ENCODE assay signal across 24 mouse cellular contexts in genomic region chr14:100134304-100134703, GRCm38 (mm10).
DNase-seq lines count a peak whose midpoint lies in the region; ATAC-seq lines count a peak whose summit lies in the region.
"Had no signal": no experiment of that assay in that cellular context is flagged by ENCODE, and none has a peak within 500 bp of the region (broad histone marks: within the 10 kb centered on the region; RNA-seq: fewer than 3 reads in every experiment).

No protein-coding gene starts in this region.

- 82% methylated on average over 9 of the region's 9 CpGs for WGBS in midbrain, embryonic 11.5 days
- WGBS in midbrain, embryonic 16.5 days, result 84% methylated on average over 9 of the region's 9 CpGs
- 69% methylated on average over 9 of the region's 9 CpGs for WGBS in liver, embryonic 13.5 days (ENCODE audit: insufficient replicate concordance)

- H3K4me1 ChIP-seq in midbrain, embryonic 11.5 days (ENCODE audit: control insufficient read depth, insufficient read depth, low read length), result no peaks in the 10 kb centered on the region
- 0 out of 2 replicates have a peak, but pooled peaks cover 3% of the 10 kb centered on the region for H3K4me1 ChIP-seq in midbrain, embryonic 16.5 days (ENCODE audit: control insufficient read depth, insufficient read depth, low read length)
- no peaks in the 10 kb centered on the region for H3K4me1 ChIP-seq in liver, embryonic 13.5 days (replicated peaks)
- H3K4me1 ChIP-seq: forebrain, embryonic 13.5 days; heart, embryonic 10.5 days; hindbrain, embryonic 15.5 days; intestine, embryonic 15.5 days; limb, embryonic 13.5 days; lung, embryonic 15.5 days; megakaryocyte, embryonic 14.5 days; midbrain, embryonic 15.5 days had no signal

- H3K36me3 ChIP-seq in midbrain, embryonic 11.5 days (ENCODE audit: control insufficient read depth, insufficient read depth, low read length), result no peaks in the 10 kb centered on the region
- H3K36me3 ChIP-seq in midbrain, embryonic 16.5 days (ENCODE audit: control insufficient read depth, insufficient read depth, low read length), result 0 out of 2 replicates have a peak, but pooled peaks cover 2% of the 10 kb centered on the region
- no peaks in the 10 kb centered on the region for H3K36me3 ChIP-seq in liver, embryonic 13.5 days
- H3K36me3 ChIP-seq: heart, embryonic 10.5 days; hindbrain, embryonic 15.5 days; intestine, embryonic 15.5 days; lung, embryonic 15.5 days; midbrain, embryonic 15.5 days had no signal

- intact Hi-C loops in gastrocnemius, postnatal 14 days (cut with DNase I; ENCODE audit: low total_unique reads), result no loop called here

- no peak overlapping the region for H3K9ac ChIP-seq in midbrain, embryonic 11.5 days (ENCODE audit: low read length)
- no peak overlapping the region for H3K9ac ChIP-seq in midbrain, embryonic 16.5 days (ENCODE audit: low read depth, low read length)
- no peak overlapping the region for H3K9ac ChIP-seq in liver, embryonic 13.5 days
- H3K9ac ChIP-seq: forebrain, embryonic 13.5 days; hindbrain, embryonic 15.5 days; intestine, embryonic 15.5 days; limb, embryonic 13.5 days; lung, embryonic 15.5 days; midbrain, embryonic 15.5 days had no signal

- DNase-seq in midbrain, embryonic 11.5 days (ENCODE audit: low spot score, missing footprints), result no peak
- peak; percentile 13 to 26 for DNase-seq in kidney, postnatal 36 days
- DNase-seq in liver, embryonic 13.5 days, result no peak
- DNase-seq in yolk sac, embryonic 10.5 days (ENCODE audit: low spot score), result peak; percentile 72
- no peak for DNase-seq in gastrocnemius, postnatal 14 days
- no peak for DNase-seq in spleen, postnatal 14 days (ENCODE audit: low spot score in 2 of 2)
- DNase-seq: adrenal gland, adult 8-10 months; cerebellum, adult 11-12 months; cerebellum, postnatal 10 days; lung, postnatal 36 days had no signal

- no peak overlapping the region for H3K4me3 ChIP-seq in midbrain, embryonic 11.5 days (ENCODE audit: low read depth, low read length)
- H3K4me3 ChIP-seq in midbrain, embryonic 16.5 days (ENCODE audit: low read depth, low read length), result no peak overlapping the region
- H3K4me3 ChIP-seq in liver, embryonic 13.5 days (replicated peaks), result no peak overlapping the region
- H3K4me3 ChIP-seq: forebrain, embryonic 13.5 days; heart, embryonic 10.5 days; hindbrain, embryonic 15.5 days; intestine, embryonic 15.5 days; layer of hippocampus, adult 2 months; limb, embryonic 13.5 days; lung, embryonic 15.5 days; megakaryocyte, embryonic 14.5 days; midbrain, embryonic 15.5 days; myocyte had no signal

- no peaks in the 10 kb centered on the region for H3K27me3 ChIP-seq in midbrain, embryonic 11.5 days (ENCODE audit: control insufficient read depth, insufficient read depth, low read length)
- H3K27me3 ChIP-seq in midbrain, embryonic 16.5 days (ENCODE audit: control insufficient read depth, insufficient read depth, low read depth, low read length), result no peaks in the 10 kb centered on the region
- no peaks in the 10 kb centered on the region for H3K27me3 ChIP-seq in liver, embryonic 13.5 days
- H3K27me3 ChIP-seq: forebrain, embryonic 13.5 days; hindbrain, embryonic 15.5 days; intestine, embryonic 15.5 days; limb, embryonic 13.5 days; lung, embryonic 15.5 days; megakaryocyte, embryonic 14.5 days; midbrain, embryonic 15.5 days had no signal

- 0 out of 2 replicates have a peak, but pooled peaks have one; percentile 35 for ATAC-seq in midbrain, embryonic 11.5 days (ENCODE audit: low FRiP score)
- no peak for ATAC-seq in midbrain, embryonic 16.5 days
- peak; percentile 65 for ATAC-seq in liver, embryonic 13.5 days (ENCODE audit: low read depth)
- ATAC-seq in inflammation-experienced regulatory T-cells, adult 6 months, result no peak
- ATAC-seq: activated CD4-positive, CD25-positive, alpha-beta regulatory T cell, adult 4 months; forebrain, embryonic 13.5 days; intestine, embryonic 15.5 days; midbrain, embryonic 15.5 days had no signal

- H3K27ac ChIP-seq in midbrain, embryonic 11.5 days (ENCODE audit: low read depth, low read length), result no peak overlapping the region
- H3K27ac ChIP-seq in midbrain, embryonic 16.5 days (ENCODE audit: low read length), result no peak overlapping the region
- H3K27ac ChIP-seq in liver, embryonic 13.5 days, result no peak overlapping the region
- H3K27ac ChIP-seq: forebrain, embryonic 13.5 days; heart, embryonic 10.5 days; hindbrain, embryonic 15.5 days; intestine, embryonic 15.5 days; layer of hippocampus, adult 2 months; limb, embryonic 13.5 days; lung, embryonic 15.5 days; midbrain, embryonic 15.5 days; stomach, postnatal 0 days had no signal

- no peak overlapping the region for H3K4me2 ChIP-seq in midbrain, embryonic 11.5 days
- no peak overlapping the region for H3K4me2 ChIP-seq in midbrain, embryonic 16.5 days (ENCODE audit: low read length)
- no peak overlapping the region for H3K4me2 ChIP-seq in liver, embryonic 13.5 days
- H3K4me2 ChIP-seq: forebrain, embryonic 13.5 days; hindbrain, embryonic 15.5 days; intestine, embryonic 15.5 days; limb, embryonic 13.5 days; lung, embryonic 15.5 days; midbrain, embryonic 15.5 days had no signal

- no peaks in the 10 kb centered on the region for H3K9me3 ChIP-seq in midbrain, embryonic 11.5 days (ENCODE audit: control insufficient read depth, low read length)
- no peaks in the 10 kb centered on the region for H3K9me3 ChIP-seq in midbrain, embryonic 16.5 days (replicated peaks; ENCODE audit: control insufficient read depth, low read length, poor library complexity, severe bottlenecking)
- no peaks in the 10 kb centered on the region for H3K9me3 ChIP-seq in liver, embryonic 13.5 days (replicated peaks)
- H3K9me3 ChIP-seq: forebrain, embryonic 13.5 days; heart, embryonic 10.5 days; hindbrain, embryonic 15.5 days; intestine, embryonic 15.5 days; limb, embryonic 13.5 days; lung, embryonic 15.5 days; midbrain, embryonic 15.5 days had no signal

Comparison
In these comparisons a context has a peak if more than half of its experiments do, and no peak if none do; other contexts are left out.
1. ATAC-seq: peak in midbrain, embryonic 11.5 days (single experiment) and liver, embryonic 13.5 days (single experiment); none in midbrain, embryonic 16.5 days (single experiment) and inflammation-experienced regulatory T-cells, adult 6 months (single experiment).
2. DNase-seq: peak in kidney, postnatal 36 days (2 of 2) and yolk sac, embryonic 10.5 days (single experiment); none in midbrain, embryonic 11.5 days (single experiment), liver, embryonic 13.5 days (single experiment), gastrocnemius, postnatal 14 days (single experiment) and spleen, postnatal 14 days (0 of 2).